Mouse (Mus musculus) CH12.LX (cell line): ENCODE results near the gene Sike1.

Source experiments
- BHLHE40 ChIP-seq: IDR thresholded peaks from 2 replicates; pipeline ENCODE4 v1.6.1; 2011; ENCODE audit warnings: mild to moderate bottlenecking, low read depth, low read length, improper control_type of control experiment
- CHD2 ChIP-seq: IDR thresholded peaks from 2 replicates; pipeline ENCODE4 v1.6.1; 2011; ENCODE audit warnings: low read length, improper control_type of control experiment
- CTCF ChIP-seq, 2 experiments: IDR thresholded peaks in 1 of 2; conservative IDR thresholded peaks in 1 of 2; 2 replicates each; pipeline ENCODE4 v1.5.1; 2011 to 2012; ENCODE audit warnings: low read depth in 2 of 2, low read length in 2 of 2, improper control_type of control experiment in 1 of 2, inconsistent platforms in 1 of 2, mild to moderate bottlenecking in 1 of 2, moderate library complexity in 1 of 2
- EP300 ChIP-seq: IDR thresholded peaks from 2 replicates; pipeline ENCODE4 v1.6.1; 2011; ENCODE audit warnings: low read length, improper control_type of control experiment
- GABPA ChIP-seq: IDR thresholded peaks from 2 replicates; pipeline ENCODE4 v1.6.1; 2012; ENCODE audit warnings: low read depth, low read length, improper control_type of control experiment, inconsistent platforms; ENCODE audit not compliant: insufficient replicate concordance
- MAX ChIP-seq: IDR thresholded peaks from 2 replicates; pipeline ENCODE4 v1.6.1; 2011; ENCODE audit warnings: low read length, improper control_type of control experiment
- MXI1 ChIP-seq: IDR thresholded peaks from 2 replicates; pipeline ENCODE4 v1.6.1; 2011; ENCODE audit warnings: mild to moderate bottlenecking, low read depth, low read length, improper control_type of control experiment
- SIN3A ChIP-seq: IDR thresholded peaks from 2 replicates; pipeline ENCODE4 v1.6.1; 2012; ENCODE audit warnings: low read length, improper control_type of control experiment, inconsistent platforms
- ZMIZ1 ChIP-seq: IDR thresholded peaks from 2 replicates; pipeline ENCODE4 v1.6.1; 2012; ENCODE audit warnings: low read depth, mild to moderate bottlenecking, inconsistent platforms, low read length, improper control_type of control experiment
- ZNF384 ChIP-seq: IDR thresholded peaks from 2 replicates; pipeline ENCODE4 v1.6.1; 2012; ENCODE audit warnings: low read depth, low read length, improper control_type of control experiment, inconsistent platforms

DNA sequence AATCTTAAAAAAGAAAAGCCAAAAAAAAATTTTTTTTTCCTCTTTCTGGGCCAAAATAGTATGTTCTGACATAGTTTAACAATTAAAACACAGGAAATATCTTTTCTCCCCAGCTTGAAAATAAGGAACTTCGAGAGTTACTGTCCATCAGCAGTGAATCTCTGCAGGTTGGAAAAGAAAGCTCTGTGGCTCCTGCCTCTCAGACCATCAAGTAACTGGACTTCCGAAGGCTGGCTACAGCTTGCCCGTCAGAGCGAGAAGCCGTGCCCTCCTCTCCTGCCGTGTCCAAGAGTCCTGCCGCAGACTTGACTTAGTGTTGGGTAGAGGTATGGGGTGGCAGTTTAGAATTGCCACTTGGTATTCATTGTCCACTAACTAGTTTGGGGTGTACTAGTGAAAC is 6.1 kb downstream of the Sike1 start:
- TF ChIP-seq EP300 (no peak), GABPA (no peak), MAX (no peak), CTCF (conservative IDR thresholded peaks at IDR 0.05 in 1 of 2, IDR thresholded peaks at IDR 0.05 in 1 of 2; ENCODE audit: low read depth in 2 of 2, low read length in 2 of 2) (no peak), ZNF384 (no peak), ZMIZ1 (no peak), SIN3A (no peak), BHLHE40 (no peak), CHD2 (no peak), MXI1 (no peak)
